Mouse (Mus musculus) CD4-positive, CD25-positive, alpha-beta regulatory T cell, adult 4 months (primary cell): ENCODE data around the gene Pramel1. TPM values are rescaled to one million over a fixed set of nuclear protein-coding genes. Genes with fewer than 3 reads are reported as not detected.
"Not testable (repeated sequence)": the region's sequence is repeated elsewhere in the genome, so short reads cannot be mapped to it uniquely, and the experiment has no call there.

Experiments
- ATAC-seq: one replicate; pipeline ENCODE4 v1.8.0; 2017
- polyA plus RNA-seq, 2 experiments: library from polyadenylated mRNA; unstranded; fragments of 100-300 nt; shearing (Covaris generic); gene quantifications; one replicate each; pipeline ENCODE4 v1.2.1; 2017

The Pramel1 gene
- polyA plus RNA-seq, result not detected

DNA sequence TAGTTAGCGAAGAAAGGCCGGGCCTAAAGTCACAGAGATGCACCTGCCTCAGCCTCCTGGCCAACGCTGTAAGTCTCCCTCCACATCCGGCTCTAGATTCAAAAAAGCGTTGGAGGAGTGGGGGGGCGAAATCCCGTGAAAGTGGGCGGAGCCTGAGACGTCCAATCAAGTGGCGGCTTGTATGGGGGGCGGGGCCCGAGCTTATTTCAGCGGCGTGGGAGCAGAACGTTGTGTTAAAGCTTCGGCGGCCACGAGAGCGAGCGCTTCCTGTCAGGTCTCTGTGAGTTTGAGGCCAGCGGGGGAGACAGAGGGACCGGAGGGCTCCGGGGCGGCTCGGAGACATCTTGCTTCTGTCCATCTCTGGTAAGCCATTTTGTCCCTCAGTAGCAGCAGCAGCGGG, at the start of gene Pramel1:
TSS of gene Pramel1 (plus strand) at position 248 of the 400 bp plus-strand sequence.
- ATAC-seq, result no peak

DNA sequence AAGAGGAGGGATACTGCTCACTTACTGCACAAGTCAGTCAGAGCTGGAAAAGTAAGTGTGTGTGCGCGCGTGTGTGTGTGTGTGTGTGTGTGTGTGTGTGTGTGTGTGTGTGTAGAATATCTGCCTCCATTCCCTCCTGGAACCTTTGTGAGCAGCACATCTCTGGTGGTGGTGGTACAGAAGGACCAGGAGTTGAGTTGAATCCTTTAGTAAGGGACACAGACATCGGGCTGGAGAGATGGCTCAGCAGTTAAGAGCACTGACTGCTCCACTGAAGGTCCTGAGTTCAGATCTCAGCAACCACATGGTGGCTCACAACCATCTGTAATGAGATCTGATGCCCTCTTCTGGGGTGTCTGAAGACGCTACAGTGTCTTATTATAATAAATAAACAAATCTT, 48.7 kb upstream of the Pramel1 start:
- not testable (repeated sequence) for ATAC-seq

DNA sequence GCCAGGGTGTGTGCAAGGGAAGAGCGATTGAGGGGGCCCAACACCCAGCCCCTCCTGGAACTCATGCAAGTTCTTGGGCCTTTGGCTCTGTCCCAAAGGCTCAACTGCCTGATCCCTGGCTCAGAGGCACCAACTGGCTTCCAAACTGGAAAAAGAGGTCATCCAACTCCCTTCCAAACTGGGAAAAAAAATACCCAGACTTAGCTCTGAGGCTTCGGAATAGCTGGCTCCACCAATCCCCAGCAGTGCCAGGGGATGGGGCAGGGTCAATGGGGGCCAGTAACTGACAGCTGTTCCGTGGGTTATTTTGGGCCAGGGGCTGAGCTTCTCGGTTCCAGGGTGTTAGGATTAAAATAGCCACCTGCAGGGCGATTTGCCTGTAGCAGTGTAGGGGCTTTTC, 45.5 kb upstream of the Pramel1 start:
- ATAC-seq, result no peak

DNA sequence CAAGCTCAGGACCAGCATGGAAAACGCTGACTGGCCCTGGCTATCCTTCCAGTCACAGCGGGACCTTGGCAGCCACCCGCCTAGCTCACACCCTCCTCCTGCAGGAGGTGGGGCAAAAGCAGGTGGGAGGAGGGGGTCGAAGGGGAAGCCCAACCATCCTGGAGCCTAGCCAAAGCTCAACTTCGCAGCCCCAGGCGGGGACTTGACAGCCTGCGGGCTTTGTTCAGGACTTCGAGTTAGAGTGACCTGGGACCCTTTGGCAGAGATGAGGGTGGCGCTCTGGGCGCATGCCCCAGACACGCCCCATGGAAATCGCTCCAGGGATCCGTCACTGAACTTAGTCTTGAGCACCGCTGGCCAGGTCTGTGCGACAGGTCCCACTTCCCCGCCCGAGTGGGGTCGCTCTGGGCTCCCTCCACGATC, 44.7 kb upstream of the Pramel1 start, which contains the start of gene Lrrc38:
TSS of gene Lrrc38 (plus strand) at position 274 of the 423 bp plus-strand sequence.
- ATAC-seq, result no peak

DNA sequence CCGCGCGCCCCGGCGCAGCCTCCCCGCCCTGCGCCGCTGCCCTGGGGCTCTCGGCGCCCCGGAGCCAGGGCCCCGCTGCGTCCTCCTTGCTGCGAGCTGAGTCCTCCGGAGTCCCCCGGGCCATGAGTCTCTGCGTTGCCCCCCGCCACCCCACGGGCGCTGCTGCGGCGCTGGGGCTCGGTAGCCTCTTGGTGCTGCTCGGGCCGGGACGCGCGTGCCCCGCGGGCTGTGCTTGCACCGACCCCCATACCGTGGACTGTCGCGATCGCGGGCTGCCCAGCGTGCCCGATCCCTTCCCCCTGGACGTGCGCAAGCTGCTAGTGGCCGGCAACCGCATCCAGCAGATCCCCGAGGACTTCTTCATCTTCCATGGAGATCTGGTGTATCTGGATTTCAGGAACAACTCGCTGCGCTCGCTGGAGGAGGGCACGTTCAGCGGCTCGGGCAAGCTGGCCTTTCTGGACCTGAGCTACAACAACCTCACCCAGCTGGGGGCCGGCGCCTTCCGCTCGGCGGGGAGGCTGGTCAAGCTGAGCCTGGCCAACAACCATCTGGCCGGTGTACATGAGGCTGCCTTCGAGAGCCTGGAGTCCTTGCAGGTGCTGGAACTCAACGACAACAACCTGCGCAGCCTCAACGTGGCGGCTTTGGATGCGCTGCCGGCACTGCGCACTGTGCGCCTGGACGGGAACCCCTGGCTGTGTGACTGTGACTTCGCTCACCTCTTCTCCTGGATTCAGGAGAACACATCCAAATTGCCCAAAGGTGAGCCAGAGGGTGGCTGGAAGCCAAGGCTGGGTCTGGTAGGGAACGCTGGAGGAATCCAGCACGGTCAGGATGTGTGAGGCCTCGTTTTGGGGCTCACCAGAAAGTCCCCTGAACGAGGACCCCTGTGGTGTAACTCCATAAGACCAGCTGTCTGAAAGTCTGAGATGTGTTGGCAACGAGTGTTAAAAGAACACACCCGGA, 43.9 kb upstream of the Pramel1 start:
- ATAC-seq, result no peak

DNA sequence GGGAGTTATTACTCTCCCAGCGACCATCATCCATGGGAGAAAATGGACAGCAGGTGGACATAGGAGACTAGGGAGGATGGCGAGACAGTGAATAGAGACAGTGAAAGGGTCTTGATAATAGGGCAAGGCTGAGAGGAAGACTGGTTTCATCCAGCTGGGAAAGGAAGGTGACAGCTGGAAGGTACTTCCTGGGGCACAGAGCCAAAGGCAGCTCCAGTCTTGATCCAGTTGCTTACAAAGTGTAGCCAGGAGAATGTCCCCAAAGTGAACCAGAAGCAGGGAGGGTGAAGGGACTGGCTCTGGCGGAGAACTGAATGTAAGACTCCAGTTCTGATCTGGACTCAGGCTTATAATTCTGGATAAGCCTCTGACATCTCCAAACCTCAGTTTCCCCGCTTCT, 41.9 kb upstream of the Pramel1 start:
- no peak for ATAC-seq

DNA sequence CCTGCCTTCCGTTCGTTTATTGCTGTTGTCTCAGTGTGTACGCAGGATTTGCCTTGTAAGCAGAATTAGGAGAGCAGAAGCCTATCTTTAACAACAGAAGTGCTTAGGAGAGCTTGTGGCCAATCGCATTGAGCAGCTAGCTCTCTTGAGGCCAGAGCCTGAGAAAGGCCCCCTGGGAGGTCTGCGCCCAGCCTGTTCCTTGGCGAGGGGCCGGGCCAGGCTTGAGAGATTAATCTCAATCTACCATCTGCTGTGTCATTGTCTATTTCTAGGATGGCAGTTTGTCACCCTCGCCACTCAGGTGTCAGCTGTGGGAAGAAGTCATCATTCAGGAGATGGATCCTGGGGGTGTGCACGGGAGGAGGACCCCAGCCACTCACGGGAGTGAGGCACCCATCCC, 32.7 kb upstream of the Pramel1 start:
- no peak for ATAC-seq

DNA sequence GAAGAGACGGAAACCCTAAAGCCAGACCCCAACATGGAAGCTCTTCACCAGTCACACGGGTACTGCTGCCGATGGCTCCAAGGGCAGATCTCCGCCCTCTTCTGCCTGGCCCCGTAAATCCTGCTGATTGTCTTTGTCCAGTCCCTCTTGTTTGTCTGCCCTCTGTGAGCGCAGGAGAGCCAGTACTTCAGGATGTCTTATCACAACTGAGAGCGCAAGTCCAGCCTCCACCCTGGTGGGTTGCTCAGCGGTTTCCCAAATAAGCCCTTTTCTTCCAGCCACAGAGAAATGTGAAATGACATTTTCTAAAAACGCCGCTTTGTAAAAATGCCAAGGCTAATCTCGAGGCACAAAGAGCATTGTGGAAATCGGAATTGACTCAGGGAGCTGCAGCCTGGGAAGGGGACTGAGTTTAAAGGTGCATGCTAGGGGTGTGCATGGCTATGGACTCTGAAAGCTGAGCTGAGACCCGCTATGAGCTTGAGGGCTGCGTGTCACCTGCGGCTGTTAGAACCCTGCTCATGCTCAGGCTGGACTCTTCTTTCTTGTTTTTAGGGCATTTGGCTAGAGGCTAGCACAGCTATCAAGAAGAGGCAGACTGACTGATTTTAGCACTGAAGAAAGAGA, 27.7 kb upstream of the Pramel1 start:
- ATAC-seq, result no peak

DNA sequence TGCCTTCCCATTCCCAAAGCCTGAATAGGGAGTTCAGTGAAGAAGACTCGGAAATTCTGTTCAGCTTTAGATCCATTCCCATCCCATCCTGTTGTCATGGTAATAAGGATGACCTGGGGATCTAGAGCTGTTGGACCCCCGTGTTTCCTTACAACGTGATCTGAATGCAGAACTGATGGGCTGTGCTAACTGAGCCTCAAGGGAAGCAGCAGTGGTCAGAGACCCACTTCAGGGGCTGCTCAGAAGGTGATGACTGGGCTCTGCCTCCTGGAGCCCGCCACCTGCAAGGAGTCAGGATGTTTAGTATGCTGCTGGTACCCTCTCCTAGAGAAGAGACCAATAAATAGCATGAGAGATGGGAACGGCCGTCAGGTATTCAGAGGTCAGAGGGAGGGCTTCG, 14.7 kb upstream of the Pramel1 start:
- ATAC-seq, result no peak

DNA sequence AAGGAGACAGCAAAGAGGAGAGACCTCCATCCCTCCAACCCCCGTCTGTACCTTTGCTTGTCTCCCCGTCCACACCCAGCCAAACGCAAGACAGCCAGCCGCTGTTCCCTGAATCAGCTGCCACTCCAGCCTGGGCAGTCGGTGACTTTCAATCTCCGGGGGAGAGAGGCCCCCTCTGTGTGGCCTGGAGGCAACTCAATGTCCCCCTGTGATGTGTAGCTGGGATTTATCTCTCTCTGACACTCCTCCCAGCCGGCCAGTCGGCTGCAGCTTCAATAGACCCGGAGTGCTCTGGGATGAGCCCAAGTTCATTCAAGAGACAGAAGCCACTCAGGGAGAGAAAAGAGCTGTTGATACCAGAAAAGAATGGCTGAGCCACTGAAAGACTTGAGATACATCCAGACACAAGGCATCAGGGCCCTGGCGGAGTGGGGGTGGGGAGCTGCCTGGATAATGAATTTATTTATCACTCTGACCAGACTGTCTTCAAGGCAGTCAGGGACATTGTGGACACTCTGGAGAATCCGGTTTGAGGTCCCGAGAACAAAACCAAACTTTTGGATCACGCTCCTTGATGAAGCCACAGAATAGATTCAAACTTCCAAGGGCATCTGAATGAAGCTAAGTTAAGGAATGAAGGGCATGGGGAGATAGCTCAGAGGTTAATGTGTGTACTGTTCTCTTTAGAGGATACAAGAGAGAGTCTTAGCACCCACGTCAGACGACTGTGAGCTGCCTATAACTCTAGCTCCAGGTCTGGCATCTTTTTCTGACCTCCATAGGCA, 14.1 kb upstream of the Pramel1 start:
- ATAC-seq, result no peak

DNA sequence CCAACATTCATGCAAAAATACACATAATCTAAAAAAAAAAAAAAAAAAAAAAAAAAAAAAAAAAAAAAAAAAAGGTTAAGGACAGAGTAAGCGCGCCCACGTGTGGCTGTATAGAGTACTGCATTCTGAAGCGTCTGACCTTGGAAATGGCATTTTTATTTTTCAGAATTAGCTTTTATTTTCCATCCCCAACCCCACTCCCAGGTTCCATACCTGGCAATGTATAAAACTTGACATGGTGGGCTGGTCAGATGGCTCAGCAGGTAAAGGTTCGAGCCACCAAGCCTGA, 13.6 kb upstream of the Pramel1 start:
- ATAC-seq, result no peak

DNA sequence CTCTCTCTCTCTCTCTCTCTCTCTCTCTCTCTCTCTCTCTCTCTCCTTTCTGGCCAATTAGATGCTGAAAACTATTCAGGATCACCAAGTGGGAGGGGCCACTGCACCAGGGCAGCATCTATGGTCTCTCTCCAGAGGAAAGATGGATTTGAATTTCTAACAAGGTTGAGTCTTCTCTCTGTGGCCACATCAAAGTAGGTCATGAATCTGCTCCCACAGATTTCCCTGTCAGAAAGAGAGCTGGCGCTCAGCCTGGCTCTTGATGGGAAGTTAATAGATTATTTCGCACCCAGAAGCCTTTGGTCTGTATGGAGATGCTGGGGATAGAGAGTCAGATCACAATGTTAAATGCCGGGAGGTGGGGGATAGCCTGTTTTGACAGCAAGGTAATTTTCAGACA, 12.1 kb upstream of the Pramel1 start:
- no peak for ATAC-seq

DNA sequence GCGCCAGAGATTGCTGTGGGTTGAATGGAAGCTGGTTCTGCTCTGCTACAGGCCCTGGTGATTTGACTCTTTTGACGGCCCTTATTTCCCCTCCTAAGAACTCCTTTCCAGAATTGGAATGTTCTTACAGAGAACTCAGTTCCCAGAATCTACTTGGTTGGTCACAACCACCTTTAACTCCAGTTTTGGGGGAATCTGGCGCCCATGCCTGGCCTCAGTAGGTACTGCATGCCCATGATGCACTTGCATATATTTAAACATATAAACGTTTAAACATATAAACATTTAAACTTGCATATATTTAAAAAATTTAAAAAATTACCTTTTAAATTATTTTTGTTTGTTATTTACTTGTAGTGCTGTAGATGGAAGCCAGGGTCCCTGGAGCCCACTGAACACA, 10.6 kb upstream of the Pramel1 start:
- no peak for ATAC-seq

DNA sequence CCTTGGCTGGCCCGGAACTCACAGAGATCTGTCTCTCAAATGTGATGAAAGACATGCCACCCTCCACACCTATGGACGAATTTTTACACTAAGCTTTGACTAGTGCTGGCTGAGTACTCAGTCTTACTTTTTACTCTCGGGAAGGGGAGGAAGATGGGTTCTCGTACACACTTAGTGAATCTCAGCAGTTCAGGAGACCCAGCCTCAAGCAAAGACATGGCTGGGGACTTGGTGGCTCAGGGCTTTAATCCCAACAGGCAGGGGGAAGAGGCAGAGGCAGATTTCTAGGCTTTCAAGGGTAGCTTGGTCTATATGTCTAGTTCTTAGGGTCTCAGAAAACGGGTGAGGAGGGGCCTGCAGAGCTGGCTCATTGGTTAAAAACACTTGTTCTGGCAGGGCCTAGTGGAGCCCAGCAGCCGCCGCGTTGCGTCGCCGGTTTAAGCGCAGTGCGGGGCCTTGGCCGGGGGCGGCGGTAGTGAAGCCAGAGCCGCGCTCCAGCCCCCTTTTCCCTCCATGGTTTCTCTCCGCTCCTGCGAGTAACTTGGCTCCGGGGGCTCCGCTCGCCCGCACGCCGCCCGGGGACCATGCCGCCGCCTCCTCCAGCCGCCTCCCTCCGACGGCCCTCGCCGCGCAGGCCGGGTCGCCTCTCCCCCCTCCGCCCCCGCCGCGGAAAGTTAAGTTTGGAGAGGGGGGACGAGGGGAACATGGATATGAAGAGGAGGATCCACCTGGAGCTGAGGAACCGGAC, 5.1 kb upstream of the Pramel1 start:
- ATAC-seq, result no peak

DNA sequence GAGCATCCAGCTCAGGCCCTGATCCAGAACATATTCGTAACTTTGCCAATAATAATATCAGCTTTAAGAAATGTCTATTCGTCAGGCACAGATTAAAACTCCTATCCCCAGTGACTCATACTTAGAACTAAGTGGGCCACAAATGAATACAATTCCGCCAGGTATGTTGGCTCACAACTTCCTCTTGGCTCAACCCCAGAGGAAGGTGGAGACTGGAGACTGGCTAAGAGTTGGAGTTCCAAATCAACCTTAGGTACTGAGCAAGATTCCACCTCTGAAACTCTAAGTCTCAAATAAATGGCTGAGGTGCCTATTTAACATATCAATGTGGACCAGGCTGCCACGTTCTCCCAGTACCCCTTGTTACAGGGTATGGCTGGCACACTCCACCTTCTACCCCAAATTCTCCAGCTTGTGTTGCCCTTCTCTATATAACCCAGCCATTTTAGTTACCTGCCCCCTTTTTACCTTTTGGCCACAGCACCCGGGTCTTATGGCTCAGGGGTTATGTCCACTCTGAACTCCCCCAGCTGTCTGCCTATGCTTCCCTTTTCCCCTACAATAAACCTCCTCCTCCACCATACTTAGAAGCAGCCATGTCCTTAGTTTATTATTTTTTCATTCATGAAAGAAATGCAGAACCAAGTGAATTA, 17.5 kb downstream of the Pramel1 start:
- no peak for ATAC-seq

DNA sequence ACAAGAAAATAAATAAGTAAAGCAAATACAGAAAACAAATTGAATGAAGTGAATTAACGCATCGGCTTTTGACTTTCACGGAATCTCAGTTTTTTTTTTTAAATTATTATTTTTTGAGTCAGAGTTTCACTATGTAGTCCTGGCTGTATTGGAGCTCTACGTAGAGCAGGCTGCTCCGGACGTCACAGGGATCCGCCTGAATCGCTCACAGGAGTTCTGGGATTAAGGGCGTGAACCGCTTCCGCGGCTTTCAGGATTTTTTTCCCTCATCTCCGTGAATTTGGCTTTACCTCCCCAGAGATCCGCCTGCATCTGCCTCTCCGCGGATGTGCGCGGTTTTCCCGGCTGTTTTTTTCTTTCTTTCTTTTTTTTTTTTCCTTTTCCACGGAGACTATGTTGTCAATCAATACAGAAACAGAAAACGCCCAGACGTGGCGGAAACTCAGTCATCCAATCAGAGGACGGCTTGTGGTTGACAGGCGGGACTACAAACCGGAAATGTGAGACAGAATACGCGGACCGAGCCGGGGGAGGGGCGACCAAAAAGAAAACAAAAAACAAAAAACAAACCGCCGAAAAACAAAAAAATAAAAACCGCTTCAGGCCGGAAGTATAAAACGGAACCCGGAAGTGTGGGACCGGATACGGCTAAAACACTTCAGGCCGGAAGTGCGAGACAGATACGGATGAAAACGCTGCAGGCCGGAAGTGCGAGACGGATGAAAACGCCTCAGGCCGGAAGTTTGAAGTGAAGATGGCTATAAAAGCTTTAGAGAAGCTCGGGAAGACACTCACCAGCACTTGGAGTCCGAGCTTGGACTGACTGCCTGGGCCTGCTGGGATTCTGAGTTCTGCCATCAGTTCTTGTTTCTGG, 18.2 kb downstream of the Pramel1 start, which contains the start of gene Pramef8:
TSS of gene Pramef8 (plus strand) at position 208 of the 874 bp plus-strand sequence.
- ATAC-seq, result peak; percentile 94

DNA sequence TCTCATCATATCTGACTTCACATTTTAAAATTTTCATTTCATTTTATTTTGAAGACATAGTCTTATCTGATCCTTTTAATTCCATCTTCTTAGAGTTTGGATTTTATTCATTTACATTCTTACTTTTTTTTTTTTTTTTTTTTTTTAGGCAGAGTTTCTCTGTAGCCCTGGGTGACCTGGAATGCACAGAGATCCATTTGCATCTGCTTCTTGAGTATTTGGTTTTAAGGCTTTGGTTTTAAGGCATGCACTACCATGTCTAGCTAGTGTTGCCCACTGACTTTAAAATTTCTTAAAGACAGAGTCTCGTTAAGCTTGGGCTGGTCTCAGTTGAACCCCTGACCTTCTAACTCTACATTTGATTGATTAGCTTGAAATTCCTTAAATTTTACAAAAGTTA, 19.4 kb downstream of the Pramel1 start:
- ATAC-seq, result no peak

DNA sequence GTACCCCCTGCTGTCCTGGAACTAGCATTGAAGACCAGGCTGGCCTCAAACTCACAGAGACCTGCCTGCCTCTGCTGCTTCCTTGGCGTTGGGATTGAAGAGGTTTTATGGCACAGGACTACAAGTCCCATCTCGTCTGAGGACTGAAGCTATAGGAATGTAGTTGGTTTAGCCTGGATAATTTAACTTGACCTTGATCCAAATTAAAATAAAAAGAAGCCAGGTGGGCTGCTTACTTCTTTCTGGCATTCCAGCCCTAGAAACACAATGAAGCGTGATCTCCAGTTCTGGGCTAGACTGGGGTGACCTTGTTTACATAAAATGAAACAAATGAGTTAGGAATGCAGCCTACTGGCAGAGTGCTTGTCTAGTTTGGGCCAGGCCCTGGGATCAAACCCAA, 19.9 kb downstream of the Pramel1 start:
- ATAC-seq, result no peak

DNA sequence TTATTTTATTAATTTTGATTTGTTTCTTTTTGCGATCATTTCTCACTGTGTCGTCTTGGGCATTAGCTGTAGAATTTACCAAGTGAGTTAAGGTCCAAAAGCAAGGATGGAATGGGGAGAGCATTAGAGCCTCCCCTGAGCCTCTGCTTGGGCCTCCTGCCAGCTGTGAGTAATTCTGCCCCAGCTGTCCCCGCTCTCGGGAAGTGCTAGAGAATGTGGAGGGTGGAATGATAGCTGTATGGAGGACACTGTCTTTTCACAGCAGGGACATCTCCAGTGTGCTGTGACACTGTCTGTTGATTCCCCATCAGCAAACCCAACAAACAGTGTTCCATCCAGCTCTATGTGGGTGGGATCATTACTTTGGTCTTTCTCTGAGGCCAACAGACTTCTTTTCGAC, 32.5 kb downstream of the Pramel1 start:
- not testable (repeated sequence) for ATAC-seq
